Mouse (Mus musculus) midbrain, embryonic 11.5 days (tissue): ENCODE data around the gene Tmem163. TPM values are rescaled to one million over a fixed set of nuclear protein-coding genes. Genes with fewer than 3 reads are reported as not detected.

Source experiments
- ATAC-seq: fragments of 200-750 bp; cut with Nextera tagmentation; 2 replicates; pipeline ENCODE4 v1.8.0; 2017; ENCODE audit warnings: moderate TSS enrichment, moderate library complexity; ENCODE audit not compliant: low FRiP score
- DNase-seq: peaks from one replicate; pipeline ENCODE4 v3.0.0; 2015; ENCODE audit warnings: low spot score; ENCODE audit errors: missing footprints
- H3K27ac ChIP-seq: fragments of 300-500 bp; sonication (generic); 2 replicates; pipeline ENCODE4 v1.5.1; 2014; ENCODE audit warnings: low read depth, low read length
- H3K27me3 ChIP-seq: fragments of 300-500 bp; sonication (generic); 2 replicates; pipeline ENCODE4 v1.6.1; 2014; ENCODE audit warnings: mild to moderate bottlenecking, low read length, moderate library complexity, mixed read lengths; ENCODE audit not compliant: control insufficient read depth, insufficient read depth
- H3K36me3 ChIP-seq: fragments of 300-500 bp; sonication (generic); 2 replicates; pipeline ENCODE4 v1.6.1; 2014; ENCODE audit warnings: mild to moderate bottlenecking, low read length, moderate library complexity, mixed read lengths; ENCODE audit not compliant: control insufficient read depth, insufficient read depth
- H3K4me1 ChIP-seq: fragments of 300-500 bp; sonication (generic); 2 replicates; pipeline ENCODE4 v1.6.1; 2014; ENCODE audit warnings: low read length; ENCODE audit not compliant: control insufficient read depth, insufficient read depth
- H3K4me2 ChIP-seq: fragments of 300-500 bp; sonication (generic); 2 replicates; pipeline ENCODE4 v1.6.1; 2014; ENCODE audit warnings: mild to moderate bottlenecking, moderate library complexity
- H3K4me3 ChIP-seq: fragments of 300-500 bp; sonication (generic); 2 replicates; pipeline ENCODE4 v1.5.1; 2014; ENCODE audit warnings: low read depth, low read length
- H3K9ac ChIP-seq: fragments of 300-500 bp; sonication (generic); 2 replicates; pipeline ENCODE4 v1.6.1; 2014; ENCODE audit warnings: low read length
- H3K9me3 ChIP-seq: fragments of 300-500 bp; sonication (generic); 2 replicates; pipeline ENCODE4 v1.6.1; 2016; ENCODE audit warnings: low read length; ENCODE audit not compliant: control insufficient read depth
- WGBS: fragments of 180-500 bp; shearing (Covaris S2); extraction: QIAGEN DNeasy Blood & Tissue Kit; methylation state at CpG from one replicate; pipeline ENCODE4 v1.1.7; 2014; 5-methylcytosine and 5-hydroxymethylcytosine counted together
- polyA plus RNA-seq: library from polyadenylated mRNA; unstranded; fragments of >200 nt; fragmentation: Nextera tagmentation; extraction: Ambion mirVana; gene quantifications from 2 replicates; pipeline ENCODE4 v1.2.1, GENCODE M21; 2014

Tmem163 gene
- polyA plus RNA-seq, 1 experiment from 2014 or later = 43.1 TPM

- Histone ChIP-seq H3K27me3 (no peaks in the 10 kb centered on the region), H3K9ac (no peak overlapping the region), H3K4me2 (no peak overlapping the region), H3K36me3 (no peaks in the 10 kb centered on the region), H3K4me3 (no peak overlapping the region), H3K9me3 (no peaks in the 10 kb centered on the region; the same call in 1 of the 2 replicates), H3K4me1 (no peaks in the 10 kb centered on the region), H3K27ac (peak overlapping the region; percentile 72)
- ATAC-seq (peak; percentile 96), DNase-seq (no peak)
- 54% methylated on average over 6 of the region's 6 CpGs for WGBS
These were observed 123.4 kb downstream of the Tmem163 start for GRCm38 (mm10) chr1:127555822-127556485.

DNA sequence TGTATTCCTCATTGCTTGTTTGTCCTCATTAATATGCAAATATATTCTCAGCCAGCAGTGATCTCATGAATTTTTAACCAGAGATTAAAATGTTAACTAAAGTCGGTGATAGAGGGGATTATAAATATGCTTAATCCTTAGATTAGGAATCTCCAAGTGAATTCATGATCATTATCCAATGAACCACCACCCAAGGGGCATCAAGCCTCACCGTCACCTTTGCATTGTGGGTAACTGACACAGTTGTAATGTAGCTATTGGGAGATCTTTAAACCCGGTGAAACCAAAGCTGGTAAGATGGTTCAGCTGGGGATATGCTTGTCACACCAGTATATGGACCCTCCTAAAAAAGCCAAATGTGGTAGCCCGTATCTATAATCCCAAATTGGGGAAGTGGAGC is 131.3 kb downstream of the Tmem163 start:
- Histone ChIP-seq H3K9me3 (no peaks in the 10 kb centered on the region), H3K4me1 (no peaks in the 10 kb centered on the region), H3K4me2 (no peak overlapping the region), H3K27ac (no peak overlapping the region), H3K27me3 (no peaks in the 10 kb centered on the region), H3K9ac (no peak overlapping the region), H3K4me3 (no peak overlapping the region), H3K36me3 (no peaks in the 10 kb centered on the region)
- DNase-seq (peak; percentile 84), ATAC-seq (peak; percentile 70)
- 45% methylated on average over 4 of the region's 4 CpGs for WGBS

GRCm38 (mm10) chr1:127542756-127543155 is 136.6 kb downstream of the Tmem163 start:
- WGBS = 33% methylated on average over 1 of the region's 1 CpGs
- Histone ChIP-seq H3K9me3 (no peaks in the 10 kb centered on the region), H3K4me2 (no peak overlapping the region), H3K27me3 (no peaks in the 10 kb centered on the region), H3K9ac (no peak overlapping the region), H3K4me3 (no peak overlapping the region), H3K27ac (no peak overlapping the region), H3K36me3 (no peaks in the 10 kb centered on the region), H3K4me1 (peaks cover 1% of the 10 kb centered on the region; the same call in 1 of the 2 replicates)
- DNase-seq (no peak), ATAC-seq (no peak)

DNA sequence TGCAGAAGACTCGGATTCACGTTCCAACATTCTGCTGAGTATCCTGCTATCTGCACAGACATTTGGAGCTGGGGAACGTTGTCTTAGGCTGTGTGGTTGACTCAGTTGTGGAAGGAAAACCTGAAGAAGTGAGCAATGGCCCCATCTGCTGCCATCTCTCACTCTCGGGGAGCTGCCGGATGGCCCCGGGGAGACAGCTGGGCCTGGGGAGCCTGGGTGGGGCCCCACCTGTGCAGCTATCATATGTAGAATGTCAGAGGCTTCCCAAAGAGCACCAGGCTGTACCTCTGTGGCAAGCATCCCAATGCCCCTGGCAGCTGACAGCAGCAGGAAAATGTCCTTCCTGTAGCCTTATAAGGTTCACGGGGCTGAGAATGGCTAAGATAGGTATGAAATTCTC is 137.4 kb downstream of the Tmem163 start:
- DNase-seq (no peak), ATAC-seq (no peak)
- WGBS = 95% methylated on average over 7 of the region's 7 CpGs

GRCm38 (mm10) chr1:127541522-127541921 is 137.8 kb downstream of the Tmem163 start:
- no peak for ATAC-seq
- no peak for DNase-seq
- Histone ChIP-seq H3K27ac (no peak overlapping the region), H3K27me3 (no peaks in the 10 kb centered on the region), H3K4me3 (no peak overlapping the region), H3K36me3 (no peaks in the 10 kb centered on the region), H3K4me2 (no peak overlapping the region), H3K9ac (no peak overlapping the region), H3K9me3 (no peaks in the 10 kb centered on the region), H3K4me1 (peaks cover 11% of the 10 kb centered on the region)
- 86% methylated on average over 4 of the region's 4 CpGs for WGBS

More for the DNA sequence above, 137.4 kb downstream of the Tmem163 start:
- Histone ChIP-seq H3K27me3 (no peaks in the 10 kb centered on the region), H3K4me3 (no peak overlapping the region), H3K4me2 (no peak overlapping the region), H3K9ac (no peak overlapping the region), H3K36me3 (no peaks in the 10 kb centered on the region), H3K27ac (no peak overlapping the region), H3K9me3 (no peaks in the 10 kb centered on the region), H3K4me1 (peaks cover 6% of the 10 kb centered on the region)

DNA sequence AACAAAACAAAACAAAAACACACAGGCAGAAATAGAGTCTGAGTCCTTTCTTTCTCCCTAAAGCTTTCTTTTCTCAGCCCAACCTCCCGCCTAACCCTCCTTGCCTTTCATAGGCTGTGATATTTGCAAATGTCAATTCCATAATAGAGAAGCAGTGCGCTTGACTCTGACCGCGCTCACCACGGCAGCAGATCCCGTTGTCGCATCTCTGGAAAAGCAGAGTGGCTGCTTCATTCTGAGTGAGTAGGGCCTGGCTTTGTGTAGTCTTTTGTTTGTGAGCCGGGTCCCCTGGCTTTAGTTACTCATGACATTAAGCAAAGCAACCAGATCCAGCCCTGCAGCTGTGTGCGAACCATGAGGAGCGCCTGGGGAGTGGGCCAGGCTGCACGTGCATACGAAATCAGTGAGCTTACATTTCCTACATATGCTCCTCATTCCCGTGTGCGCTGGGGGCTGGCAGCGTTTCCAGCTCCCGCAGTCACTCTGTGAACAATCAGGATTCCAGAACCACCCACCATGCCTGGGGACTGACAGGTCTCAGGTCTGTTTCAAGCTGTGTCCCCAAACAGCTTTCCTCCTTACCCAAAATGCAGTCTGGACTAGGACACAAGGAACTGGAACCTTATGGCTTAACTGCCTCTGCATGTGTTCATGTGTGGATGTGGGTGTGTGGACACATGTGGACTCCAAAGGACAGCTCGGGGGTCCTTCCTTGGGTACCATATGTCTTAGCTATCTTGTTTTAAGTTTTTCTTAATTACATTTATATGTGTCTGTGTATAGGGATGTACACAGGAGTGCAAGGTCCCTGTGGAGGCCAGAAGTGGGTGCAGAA is 141.9 kb downstream of the Tmem163 start:
- DNase-seq = peak; percentile 95
- 7% methylated on average over 17 of the region's 17 CpGs for whole genome bisulfite sequencing
- H3K27me3 ChIP-seq = no peaks in the 10 kb centered on the region
- H3K27ac ChIP-seq = peak overlapping the region; percentile 48
- H3K9ac ChIP-seq = peak overlapping the region; percentile 52
- H3K4me3 ChIP-seq = peak overlapping the region; percentile 2; the same call in 1 of the 2 replicates
- H3K36me3 ChIP-seq = no peaks in the 10 kb centered on the region
- H3K4me2 ChIP-seq = peak overlapping the region; percentile 35
- H3K9me3 ChIP-seq = no peaks in the 10 kb centered on the region
- peaks cover 17% of the 10 kb centered on the region for H3K4me1 ChIP-seq
- peak; percentile 90 for ATAC-seq

DNA sequence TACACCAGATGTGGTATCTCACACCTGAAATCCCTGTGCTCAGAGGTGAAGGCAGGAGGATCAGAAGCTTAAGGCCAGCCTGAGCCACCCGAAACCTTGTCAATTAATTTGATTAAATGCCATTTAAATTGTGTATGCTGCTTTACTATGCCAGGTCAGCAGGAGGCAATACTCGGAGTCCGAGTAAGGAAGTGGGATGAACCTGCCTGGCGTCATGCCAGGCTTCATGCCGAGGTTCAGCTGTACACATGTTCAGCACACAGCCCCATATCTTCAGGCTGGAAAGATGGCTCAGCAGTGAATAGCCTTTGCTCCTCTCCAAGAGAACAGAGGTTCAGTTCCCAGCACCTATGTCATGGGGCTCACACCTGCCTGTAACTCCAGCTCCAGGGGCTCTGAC is 142.9 kb downstream of the Tmem163 start:
- peak overlapping the region; percentile 48 for H3K27ac ChIP-seq
- H3K9me3 ChIP-seq = no peaks in the 10 kb centered on the region
- no peak overlapping the region for H3K4me3 ChIP-seq
- DNase-seq = no peak
- peaks cover 18% of the 10 kb centered on the region for H3K4me1 ChIP-seq
- 75% methylated on average over 5 of the region's 5 CpGs for WGBS
- H3K36me3 ChIP-seq = no peaks in the 10 kb centered on the region
- no peaks in the 10 kb centered on the region for H3K27me3 ChIP-seq
- ATAC-seq = peak; percentile 14; the same call in 1 of the 2 replicates
- H3K9ac ChIP-seq = peak overlapping the region; percentile 52
- H3K4me2 ChIP-seq = peak overlapping the region; percentile 35; the same call in 1 of the 2 replicates

GRCm38 (mm10) chr1:127531723-127532122 is 147.6 kb downstream of the Tmem163 start:
- Histone ChIP-seq H3K36me3 (no peaks in the 10 kb centered on the region), H3K4me2 (no peak overlapping the region), H3K9ac (no peak overlapping the region), H3K9me3 (no peaks in the 10 kb centered on the region), H3K4me1 (peaks cover 13% of the 10 kb centered on the region), H3K27ac (peak overlapping the region; percentile 62), H3K4me3 (no peak overlapping the region), H3K27me3 (no peaks in the 10 kb centered on the region)
- no peak for DNase-seq
- WGBS = 75% methylated on average over 5 of the region's 5 CpGs
- peak; percentile 31 for ATAC-seq
